Mouse (Mus musculus) lung, embryonic 14.5 days (tissue): ENCODE measurements around the gene Stk11. TPM values are rescaled to one million over a fixed set of nuclear protein-coding genes. Genes with fewer than 3 reads are reported as not detected.
A peak's percentile ranks its signal among the peaks of the same experiment; 100 is the strongest.

Experiments
- ATAC-seq: fragments of 200-750 bp; cut with Nextera tagmentation; 2 replicates; pipeline ENCODE4 v1.8.0; 2017; ENCODE audit warnings: mild to moderate bottlenecking, moderate TSS enrichment, moderate library complexity; ENCODE audit not compliant: insufficient read depth
- DNase-seq: peaks from one replicate; pipeline ENCODE4 v3.0.0-alpha.2; 2015
- H3K27ac ChIP-seq: fragments of 300-500 bp; sonication (generic); 2 replicates; pipeline ENCODE4 v1.5.1; 2014; ENCODE audit warnings: low read depth, mild to moderate bottlenecking, moderate library complexity
- H3K27me3 ChIP-seq: fragments of 300-500 bp; sonication (generic); 2 replicates; pipeline ENCODE4 v1.6.1; 2014; ENCODE audit warnings: low read length, control low read depth; ENCODE audit not compliant: insufficient read depth
- H3K36me3 ChIP-seq: fragments of 300-500 bp; sonication (generic); 2 replicates; pipeline ENCODE4 v1.6.1; 2014; ENCODE audit warnings: control low read depth; ENCODE audit not compliant: insufficient read depth
- H3K4me1 ChIP-seq: fragments of 300-500 bp; sonication (generic); 2 replicates; pipeline ENCODE4 v1.6.1; 2014; ENCODE audit warnings: antibody characterized with exemption, control low read depth; ENCODE audit not compliant: insufficient read depth
- H3K4me2 ChIP-seq: fragments of 300-500 bp; sonication (generic); 2 replicates; pipeline ENCODE4 v1.6.1; 2014; ENCODE audit warnings: mild to moderate bottlenecking
- H3K4me3 ChIP-seq: fragments of 300-500 bp; sonication (generic); 2 replicates; pipeline ENCODE4 v1.5.1; 2014; ENCODE audit warnings: low read depth, low read length
- H3K9ac ChIP-seq: fragments of 300-500 bp; sonication (generic); 2 replicates; pipeline ENCODE4 v1.6.1; 2014
- H3K9me3 ChIP-seq: fragments of 300-500 bp; sonication (generic); 2 replicates; pipeline ENCODE4 v1.6.1; 2016; ENCODE audit warnings: low read depth, low read length, control low read depth
- CTCF ChIP-seq: IDR thresholded peaks from 2 replicates; pipeline ENCODE4 v1.5.1; 2016; ENCODE audit warnings: antibody characterized with exemption, low read depth
- WGBS: fragments of 180-500 bp; shearing (Covaris S2); extraction: QIAGEN DNeasy Blood & Tissue Kit; methylation state at CpG from one replicate; pipeline ENCODE4 v1.1.7; 2014; 5-methylcytosine and 5-hydroxymethylcytosine counted together
- polyA plus RNA-seq: library from polyadenylated mRNA; unstranded; fragments of >200 nt; fragmentation: Nextera tagmentation; extraction: Ambion mirVana; gene quantifications from 2 replicates; pipeline ENCODE4 v1.2.1, GENCODE M21; 2014

Stk11 gene
- polyA plus RNA-seq, 1 experiment from 2014 or later = 29.7 TPM

DNA sequence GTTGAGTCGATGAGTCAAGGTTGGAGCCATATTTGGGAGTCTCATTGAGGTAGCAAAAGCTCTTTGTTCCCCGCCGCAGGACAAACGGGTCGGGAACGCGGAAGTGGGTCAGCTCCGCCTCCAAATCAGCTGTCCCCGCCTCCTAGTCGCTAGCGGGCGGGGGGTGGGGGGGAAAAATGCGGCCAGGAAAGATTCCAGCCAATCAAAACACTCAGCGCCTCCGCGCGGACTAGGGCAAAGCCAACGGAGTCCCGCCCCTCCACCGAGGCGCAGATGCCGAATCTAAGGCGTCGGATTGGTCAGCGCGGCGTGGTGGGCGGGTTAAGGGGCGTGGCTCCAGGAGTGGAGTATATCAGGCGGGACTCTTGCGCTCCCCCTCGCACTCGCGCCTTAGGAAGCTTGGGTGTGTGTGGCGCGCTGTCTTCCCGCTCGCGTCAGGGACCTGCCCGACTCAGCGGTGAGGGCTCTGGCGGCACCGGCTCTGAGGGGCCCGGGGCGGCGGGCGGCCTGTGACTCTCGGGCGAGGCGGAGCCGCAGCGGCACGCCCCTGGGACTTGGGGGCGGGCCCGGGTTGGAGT, 51.9 kb downstream of the Stk11 start:
- TF ChIP-seq CTCF = no peak
- H3K27me3 ChIP-seq = no peaks in the 10 kb centered on the region
- H3K9me3 ChIP-seq = no peaks in the 10 kb centered on the region
- peaks cover 30% of the 10 kb centered on the region for H3K4me1 ChIP-seq
- peak overlapping the region; percentile 85 for H3K4me2 ChIP-seq
- H3K36me3 ChIP-seq = peaks cover 34% of the 10 kb centered on the region
- H3K9ac ChIP-seq = peak overlapping the region; percentile 93
- DNase-seq (peak; percentile 100), ATAC-seq (peak; percentile 87)
- H3K27ac ChIP-seq = peak overlapping the region; percentile 99
- under 1% methylated on average over 55 of the region's 55 CpGs for WGBS
- peak overlapping the region; percentile 71 for H3K4me3 ChIP-seq

DNA sequence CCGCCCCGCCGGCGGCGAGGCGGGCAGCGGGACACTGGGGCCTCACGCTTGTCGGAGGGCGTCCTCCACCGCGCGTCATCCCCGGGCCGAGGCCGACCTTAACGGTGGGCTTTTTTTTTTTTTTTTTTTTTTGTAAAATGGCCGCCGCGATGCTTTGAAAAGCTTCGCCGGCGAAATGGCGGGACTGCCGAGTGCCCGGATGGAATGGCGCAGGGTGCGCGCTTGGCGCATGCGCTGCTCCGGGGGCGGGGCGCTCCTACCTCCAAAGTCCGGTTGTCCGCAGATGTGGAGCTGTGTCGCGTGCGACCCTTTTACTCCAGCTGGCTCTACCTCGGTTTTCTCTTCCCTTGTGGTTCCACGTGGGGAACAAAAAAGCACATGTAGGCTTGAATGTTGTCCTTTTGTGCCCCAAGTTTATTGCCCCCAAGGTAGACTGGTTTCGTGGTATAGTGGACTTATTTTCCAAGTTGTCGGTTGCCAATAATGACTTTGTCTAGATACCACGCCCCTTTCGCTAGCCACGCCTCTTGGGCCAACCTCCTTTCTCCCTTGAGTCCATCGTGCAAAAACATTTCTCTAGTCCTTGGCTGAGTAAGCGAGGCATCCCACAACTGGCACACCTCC, 52.5 kb downstream of the Stk11 start:
- peak overlapping the region; percentile 93 for H3K9ac ChIP-seq
- ATAC-seq (peak; percentile 39), DNase-seq (peak; percentile 98)
- no peaks in the 10 kb centered on the region for H3K27me3 ChIP-seq
- peak overlapping the region; percentile 85 for H3K4me2 ChIP-seq
- H3K9me3 ChIP-seq = no peaks in the 10 kb centered on the region
- H3K36me3 ChIP-seq = peaks cover 35% of the 10 kb centered on the region
- H3K27ac ChIP-seq = peak overlapping the region; percentile 99
- no peak for TF ChIP-seq CTCF
- H3K4me3 ChIP-seq = peak overlapping the region; percentile 71
- H3K4me1 ChIP-seq = peaks cover 24% of the 10 kb centered on the region
- WGBS = under 1% methylated on average over 45 of the region's 48 CpGs

DNA sequence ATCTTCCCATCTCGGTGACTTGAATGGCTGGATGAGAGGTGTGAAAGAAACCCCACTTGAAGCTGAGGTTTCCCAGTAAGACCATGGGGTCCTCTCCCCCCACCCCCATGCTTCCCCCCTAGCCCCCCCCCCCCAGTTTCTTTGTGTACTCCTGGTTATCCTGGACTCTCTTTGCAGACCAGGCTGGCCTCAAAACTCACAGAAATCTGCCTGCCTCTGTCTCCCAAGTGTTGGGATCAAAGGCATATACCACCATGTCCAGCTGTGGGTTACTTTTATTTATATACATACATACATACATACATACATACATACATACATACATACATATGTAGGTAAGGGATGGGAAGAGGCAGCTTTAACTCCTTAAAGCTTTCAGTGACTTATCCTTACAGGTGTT, 53.5 kb downstream of the Stk11 start:
- H3K4me3 ChIP-seq = peak overlapping the region; percentile 71
- no peak overlapping the region for H3K27ac ChIP-seq
- ATAC-seq = no peak
- DNase-seq = no peak
- peak overlapping the region; percentile 85 for H3K4me2 ChIP-seq
- WGBS = 38% methylated on average over 1 of the region's 1 CpGs
- H3K4me1 ChIP-seq = peaks cover 23% of the 10 kb centered on the region
- H3K27me3 ChIP-seq = no peaks in the 10 kb centered on the region
- peak overlapping the region; percentile 93 for H3K9ac ChIP-seq
- H3K36me3 ChIP-seq = peaks cover 35% of the 10 kb centered on the region
- TF ChIP-seq CTCF = no peak
- no peaks in the 10 kb centered on the region for H3K9me3 ChIP-seq

DNA sequence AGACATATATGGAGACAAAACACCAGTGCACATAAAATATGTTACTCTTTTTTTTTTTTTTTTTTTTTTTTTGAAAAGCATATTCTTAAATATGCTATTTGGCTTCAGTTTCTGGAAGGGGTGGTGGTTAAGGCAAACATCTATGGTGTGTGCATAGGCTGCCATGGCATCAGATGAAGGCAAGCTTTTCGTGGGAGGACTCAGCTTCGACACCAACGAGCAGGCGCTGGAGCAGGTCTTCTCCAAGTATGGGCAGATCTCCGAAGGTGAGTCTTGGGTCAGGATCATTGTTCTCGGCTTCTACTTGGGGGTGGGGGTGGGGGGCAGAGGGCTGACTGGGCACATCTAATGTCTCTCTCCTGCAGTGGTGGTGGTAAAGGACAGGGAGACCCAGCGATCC, 54.0 kb downstream of the Stk11 start:
- no peak for TF ChIP-seq CTCF
- peak overlapping the region; percentile 85 for H3K4me2 ChIP-seq
- H3K36me3 ChIP-seq = peaks cover 35% of the 10 kb centered on the region
- 90% methylated on average over 7 of the region's 7 CpGs for WGBS
- H3K27me3 ChIP-seq = no peaks in the 10 kb centered on the region
- no peak overlapping the region for H3K4me3 ChIP-seq
- peaks cover 19% of the 10 kb centered on the region for H3K4me1 ChIP-seq
- ATAC-seq = no peak
- no peak overlapping the region for H3K27ac ChIP-seq
- no peaks in the 10 kb centered on the region for H3K9me3 ChIP-seq
- H3K9ac ChIP-seq = no peak overlapping the region
- DNase-seq = no peak

DNA sequence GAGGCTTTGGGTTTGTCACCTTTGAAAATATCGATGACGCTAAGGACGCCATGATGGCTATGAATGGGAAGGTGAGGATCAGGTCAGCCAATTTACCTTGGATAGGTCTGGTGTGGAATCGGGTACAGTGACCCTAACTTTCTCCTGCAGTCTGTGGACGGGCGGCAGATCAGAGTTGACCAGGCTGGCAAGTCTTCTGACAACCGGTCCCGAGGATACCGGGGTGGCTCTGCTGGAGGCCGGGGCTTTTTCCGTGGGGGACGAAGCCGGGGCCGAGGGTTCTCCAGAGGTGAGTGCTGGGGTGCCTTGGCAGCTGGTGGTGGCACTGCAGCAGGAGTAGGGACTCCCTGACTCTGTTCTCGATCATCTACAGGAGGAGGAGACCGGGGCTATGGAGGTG, 54.4 kb downstream of the Stk11 start:
- H3K4me1 ChIP-seq = peaks cover 19% of the 10 kb centered on the region
- no peaks in the 10 kb centered on the region for H3K27me3 ChIP-seq
- TF ChIP-seq CTCF = no peak
- no peak overlapping the region for H3K9ac ChIP-seq
- 94% methylated on average over 16 of the region's 16 CpGs for WGBS
- no peaks in the 10 kb centered on the region for H3K9me3 ChIP-seq
- ATAC-seq (no peak), DNase-seq (no peak)
- H3K27ac ChIP-seq = no peak overlapping the region
- peaks cover 35% of the 10 kb centered on the region for H3K36me3 ChIP-seq
- H3K4me2 ChIP-seq = no peak overlapping the region
- H3K4me3 ChIP-seq = no peak overlapping the region

DNA sequence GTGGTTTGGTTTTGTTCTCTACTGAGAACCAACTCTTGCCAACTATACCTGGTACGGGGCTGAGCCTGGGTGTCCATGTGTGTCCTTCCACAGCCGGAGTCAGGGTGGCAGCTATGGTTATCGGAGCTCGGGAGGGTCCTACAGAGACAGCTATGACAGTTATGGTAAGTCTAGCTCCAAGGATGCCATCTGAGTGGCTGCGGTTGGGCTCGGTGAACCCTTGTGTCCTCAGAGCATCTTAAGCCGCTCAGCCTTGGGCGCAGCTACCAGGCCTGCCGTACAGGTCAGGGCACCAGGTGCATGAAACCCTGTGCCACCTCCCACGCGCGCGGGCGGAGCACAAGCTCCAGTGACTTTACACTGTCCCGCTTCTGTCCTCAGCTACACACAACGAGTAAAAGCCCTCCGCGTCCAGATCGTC, 55.0 kb downstream of the Stk11 start:
- H3K9me3 ChIP-seq = no peaks in the 10 kb centered on the region
- WGBS = 93% methylated on average over 19 of the region's 19 CpGs
- H3K9ac ChIP-seq = no peak overlapping the region
- no peak overlapping the region for H3K27ac ChIP-seq
- no peak overlapping the region for H3K4me3 ChIP-seq
- no peak for TF ChIP-seq CTCF
- DNase-seq = no peak
- H3K27me3 ChIP-seq = no peaks in the 10 kb centered on the region
- no peak overlapping the region for H3K4me2 ChIP-seq
- peaks cover 14% of the 10 kb centered on the region for H3K4me1 ChIP-seq
- peaks cover 35% of the 10 kb centered on the region for H3K36me3 ChIP-seq
- no peak for ATAC-seq

DNA sequence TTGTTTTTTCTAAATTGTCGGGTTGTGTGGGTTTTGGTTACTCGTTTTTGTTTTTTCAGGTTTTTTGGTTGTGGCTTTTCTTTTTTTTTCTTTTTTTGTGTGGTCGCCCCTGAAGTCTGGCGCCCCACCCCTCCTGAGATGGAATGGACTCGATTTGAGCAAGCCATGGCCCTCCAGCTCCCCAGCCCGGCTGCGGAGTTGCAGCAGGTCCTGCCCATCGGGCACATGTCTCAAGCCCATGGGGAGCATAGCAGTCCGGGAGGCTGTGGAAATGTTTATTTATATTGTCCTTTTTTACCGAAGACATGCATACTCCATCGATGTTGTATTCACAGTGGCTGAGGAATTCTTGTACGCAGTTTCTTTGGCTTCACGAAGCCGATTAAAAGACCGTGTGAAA, 55.6 kb downstream of the Stk11 start:
- no peak overlapping the region for H3K4me2 ChIP-seq
- H3K9ac ChIP-seq = no peak overlapping the region
- ATAC-seq (no peak), DNase-seq (no peak)
- WGBS = 77% methylated on average over 15 of the region's 15 CpGs
- H3K27ac ChIP-seq = no peak overlapping the region
- H3K36me3 ChIP-seq = peaks cover 35% of the 10 kb centered on the region
- H3K4me1 ChIP-seq = peaks cover 10% of the 10 kb centered on the region; the same call in 1 of the 2 replicates
- no peak for TF ChIP-seq CTCF
- H3K9me3 ChIP-seq = no peaks in the 10 kb centered on the region
- H3K4me3 ChIP-seq = no peak overlapping the region
- H3K27me3 ChIP-seq = no peaks in the 10 kb centered on the region
